Mouse (Mus musculus) gastrocnemius, adult 18-20 months (tissue): ENCODE measurements around the gene Gimd1. TPM values are rescaled to one million over a fixed set of nuclear protein-coding genes. Genes with fewer than 3 reads are reported as not detected.
A peak's percentile ranks its signal among the peaks of the same experiment; 100 is the strongest.

Experiments used
- DNase-seq: peaks from one replicate; pipeline ENCODE4 v3.0.0; 2021; ENCODE audit warnings: low spot score
- long read RNA-seq, 2 experiments: library from polyadenylated mRNA; stranded (forward); transcript quantifications; one replicate each; pipeline ENCODE4 v2.0.0; 2021
- total RNA-seq, 2 experiments: library from RNA; stranded (reverse); gene quantifications; 2 replicates each; pipeline ENCODE4 v1.2.3; 2021

The Gimd1 gene
- not detected for total RNA-seq
- long read RNA-seq, experiment 1: 0 reads
- long read RNA-seq, experiment 2: 0 reads

DNA sequence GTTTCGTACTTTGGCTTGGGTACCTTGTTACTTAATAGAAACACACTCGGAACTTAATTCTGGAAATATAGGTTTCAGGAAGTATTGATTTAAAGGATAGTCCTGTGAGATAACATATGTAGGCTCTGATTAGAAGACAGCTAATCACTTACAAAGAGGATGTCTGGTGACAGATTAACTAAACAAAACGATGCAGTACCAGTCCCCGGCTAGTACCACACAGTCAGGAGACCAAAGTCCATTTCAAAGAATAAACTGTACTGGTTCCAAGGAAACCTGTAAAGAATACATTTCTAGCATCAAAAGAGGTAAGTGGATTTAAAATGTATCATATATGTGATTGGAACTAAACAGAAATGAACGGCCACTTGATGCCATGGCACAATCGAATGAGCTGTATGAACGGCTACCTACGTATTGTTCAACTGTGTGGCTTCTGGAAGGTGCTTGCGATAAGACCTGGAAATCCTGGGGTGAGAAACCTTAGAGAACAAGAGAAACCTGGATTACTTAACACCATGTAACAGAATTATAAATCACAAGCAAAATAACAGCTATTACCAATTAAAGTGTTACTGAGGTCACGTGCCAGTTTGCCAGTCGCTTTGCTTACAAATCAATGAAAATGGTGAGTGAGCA is at the start of gene Gimd1:
TSS of gene Gimd1 (plus strand) at position 220 of the 639 bp plus-strand sequence.
- no peak for DNase-seq

DNA sequence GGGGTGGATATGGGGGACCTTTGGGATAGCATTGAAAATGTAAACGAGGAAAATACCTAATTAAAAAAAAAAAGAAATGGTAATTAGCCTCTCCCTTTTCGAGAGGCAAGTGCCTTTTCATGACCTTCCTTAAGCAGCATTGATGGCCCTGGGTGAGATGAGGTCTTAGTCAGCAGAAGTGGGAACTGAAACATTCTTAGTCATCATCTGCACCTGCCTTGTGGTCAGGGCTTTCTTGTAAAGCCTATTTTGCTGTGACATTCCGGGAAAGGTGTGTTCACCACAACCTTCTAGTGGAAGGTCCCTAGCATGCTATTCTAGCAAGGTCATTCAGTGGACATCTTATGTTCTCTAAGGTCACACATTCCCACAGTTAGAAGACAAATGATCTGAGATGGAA is 48.4 kb upstream of the Gimd1 start:
- no peak for DNase-seq

DNA sequence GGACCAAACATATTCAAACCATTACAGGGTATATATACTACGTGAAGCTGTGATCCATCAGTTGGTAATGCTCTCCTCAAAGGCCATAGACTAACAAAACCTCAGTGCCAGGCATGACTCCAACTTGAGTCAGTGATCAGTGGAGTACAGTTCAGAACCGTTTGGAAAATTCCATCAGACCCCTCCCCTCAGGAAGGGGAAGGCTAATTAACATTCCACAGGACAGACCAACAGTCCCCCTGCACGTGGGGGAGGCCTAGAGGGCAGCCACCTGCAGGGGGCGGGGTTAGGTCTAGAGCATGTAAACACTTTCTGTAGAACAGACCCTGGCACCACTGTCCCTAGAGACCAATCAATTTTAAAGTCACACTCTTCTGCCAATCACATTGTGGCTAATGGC is 47.3 kb upstream of the Gimd1 start:
- no peak for DNase-seq

DNA sequence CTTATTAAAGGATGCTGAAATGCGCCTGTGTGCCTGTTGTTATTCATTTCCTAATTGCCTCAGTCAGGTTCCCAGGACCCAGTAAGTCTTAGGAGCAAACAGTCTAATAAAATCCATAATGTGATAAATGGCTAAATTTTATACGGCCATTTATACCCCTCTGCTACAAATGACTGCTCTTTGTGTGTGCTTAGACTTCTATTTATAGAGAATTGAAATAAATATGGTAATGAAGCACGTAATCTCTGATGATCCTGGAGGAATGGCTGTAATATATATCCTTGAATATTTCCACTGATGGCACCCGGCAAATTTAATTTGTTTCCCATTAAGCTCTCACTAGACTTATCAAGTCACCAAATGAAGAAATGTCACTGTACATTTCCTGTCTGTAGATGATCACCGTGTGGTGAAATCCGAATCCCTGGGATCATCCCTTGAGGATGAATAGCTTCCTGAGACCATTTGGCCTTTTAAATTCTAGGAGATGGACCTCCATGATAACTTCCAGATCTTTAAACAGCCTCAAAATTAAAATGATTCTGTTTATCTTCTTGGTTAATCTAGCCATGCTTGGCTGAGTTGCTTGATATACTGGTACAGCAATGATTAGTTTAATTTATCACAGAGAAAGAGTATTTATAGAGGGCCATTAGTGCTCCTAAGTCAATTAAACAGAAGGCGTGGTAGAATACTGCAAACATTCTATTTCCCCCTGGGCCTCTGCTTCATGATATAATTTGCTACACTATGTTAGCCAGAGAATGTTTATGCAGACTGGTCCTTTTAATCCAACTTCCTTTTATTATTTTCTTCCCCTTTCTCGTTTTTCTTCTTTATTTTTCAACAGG is 44.3 kb upstream of the Gimd1 start:
- no peak for DNase-seq

DNA sequence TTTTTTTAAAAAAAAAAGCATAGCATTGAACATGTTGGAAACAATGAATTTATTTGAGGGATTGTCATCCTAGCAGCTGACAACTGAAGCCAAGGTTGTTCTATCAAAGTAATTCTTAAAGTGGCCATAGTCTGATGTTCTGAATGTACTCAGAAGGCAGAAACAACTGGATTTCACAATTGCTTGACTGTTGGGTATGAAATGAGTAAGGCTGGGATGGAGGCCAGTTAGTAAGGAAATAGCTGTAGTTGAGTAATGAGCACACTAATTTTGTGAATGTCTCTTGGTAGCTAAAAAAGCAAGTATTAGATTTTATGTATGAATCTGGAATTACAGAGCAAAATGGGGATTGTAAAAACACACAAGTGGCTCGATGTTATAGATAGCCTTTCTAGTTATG is 41.5 kb upstream of the Gimd1 start:
- DNase-seq: no peak

DNA sequence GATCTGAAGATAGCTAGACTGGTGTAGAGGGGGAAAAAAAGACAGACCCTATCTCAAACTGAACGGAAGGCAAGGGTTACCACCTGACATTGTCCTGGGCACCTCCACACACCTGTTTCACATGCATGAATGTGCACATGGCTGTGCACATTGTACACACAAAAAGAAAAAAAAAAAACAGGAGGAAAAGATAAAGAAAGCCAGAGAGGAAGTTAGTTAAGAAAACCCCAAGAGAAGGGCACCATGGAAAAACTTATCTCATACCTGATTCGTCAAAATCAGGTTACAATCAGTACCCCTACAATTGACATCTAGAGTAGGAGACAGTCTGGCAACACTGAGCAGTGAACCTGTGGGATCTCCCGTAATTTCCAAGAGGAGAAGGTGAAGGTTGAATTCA is 39.6 kb upstream of the Gimd1 start:
- no peak for DNase-seq

DNA sequence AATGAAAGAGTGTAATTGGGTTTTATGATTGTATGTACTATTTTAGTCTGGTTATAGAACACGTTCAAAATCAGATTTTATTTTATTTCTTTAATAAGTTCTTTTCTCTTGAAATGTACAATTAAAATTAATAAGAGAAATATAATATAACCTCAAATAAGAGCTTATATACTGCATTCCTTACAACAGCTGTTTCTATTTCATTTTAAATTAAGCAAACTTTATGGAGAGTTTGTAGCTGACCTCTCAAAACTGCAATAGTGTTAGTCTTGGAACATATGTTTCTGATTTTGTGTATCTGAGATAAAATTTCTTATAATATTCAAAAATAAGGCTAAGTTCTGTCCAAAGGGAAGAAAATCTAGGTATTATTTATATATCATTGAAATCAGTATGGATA is 39.0 kb upstream of the Gimd1 start:
- no peak for DNase-seq

DNA sequence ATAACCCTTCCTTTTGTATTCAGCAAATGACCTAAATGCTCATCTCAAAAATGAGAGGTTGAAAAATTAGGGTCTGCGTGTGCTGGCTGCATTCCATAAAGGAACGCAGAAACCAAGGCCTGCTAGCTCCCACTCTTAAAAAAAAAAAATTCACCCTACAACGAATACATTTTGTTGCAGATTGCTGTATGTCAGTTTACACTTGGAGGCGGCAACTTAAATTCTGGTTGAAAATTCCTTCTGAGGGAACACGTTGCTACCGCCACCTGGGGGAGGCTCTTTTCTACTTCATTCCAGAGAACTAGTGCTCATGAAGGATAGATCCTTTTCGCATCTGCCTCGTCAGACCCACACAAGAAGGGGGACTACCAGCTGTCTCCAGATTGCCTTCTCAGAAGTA is 879 bp upstream of the Gimd1 start:
- no peak for DNase-seq

DNA sequence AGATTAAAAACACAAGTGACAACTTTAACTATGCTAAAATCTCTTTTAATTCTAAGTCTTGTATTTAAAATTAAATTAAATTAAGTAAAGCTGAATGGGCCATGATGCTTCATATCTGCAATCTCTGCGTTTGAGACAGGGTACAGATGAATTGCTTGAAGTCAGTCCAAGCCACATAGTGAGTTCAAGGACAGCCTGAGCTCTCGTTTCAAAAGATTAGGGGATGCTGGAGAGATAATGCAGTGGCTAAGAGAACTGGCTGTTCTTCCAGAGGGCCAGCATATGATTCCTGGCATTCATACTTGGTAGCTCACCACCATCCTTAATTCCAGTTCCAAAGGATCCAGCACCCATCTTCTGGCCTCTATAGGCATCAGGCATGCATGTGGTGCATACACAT is 3.6 kb downstream of the Gimd1 start:
- DNase-seq: no peak

DNA sequence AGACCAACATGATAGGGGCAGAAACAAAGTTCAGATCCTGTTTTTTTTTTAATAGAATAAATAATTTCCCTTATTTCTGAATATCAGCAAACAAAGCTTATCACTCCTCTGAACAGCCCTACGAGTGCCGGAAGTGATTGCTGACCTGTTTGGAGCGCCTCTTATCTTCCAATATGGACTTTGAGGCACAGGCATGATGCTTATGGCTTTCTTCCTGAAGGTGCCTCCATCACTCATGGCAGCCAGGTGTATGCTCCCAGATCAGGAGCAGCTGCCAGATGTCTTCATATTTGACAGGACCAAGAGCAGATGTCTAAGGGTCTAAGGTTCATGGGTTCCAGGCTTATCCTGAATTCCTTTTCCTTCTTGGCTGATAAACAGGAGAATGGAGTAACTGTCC is 7.5 kb downstream of the Gimd1 start:
- no peak for DNase-seq

DNA sequence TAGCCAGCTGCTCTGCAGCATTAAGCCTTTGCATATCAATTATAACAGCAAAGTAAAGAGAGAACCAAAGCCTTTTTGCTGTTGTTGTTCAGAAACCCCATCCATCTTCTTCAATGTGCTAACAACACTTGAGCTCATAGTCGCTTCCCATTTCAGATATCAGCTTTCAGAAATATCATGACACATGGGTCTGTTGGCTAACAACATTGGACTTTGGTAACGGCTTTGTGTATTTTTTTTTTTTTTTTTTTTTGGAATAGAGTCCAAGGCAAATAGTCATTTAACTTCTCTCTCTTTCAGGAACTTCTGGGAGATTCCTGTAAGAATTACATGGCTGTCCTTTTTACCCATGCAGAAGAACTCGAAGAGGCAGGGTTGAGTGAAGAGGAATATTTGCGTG is 14.5 kb downstream of the Gimd1 start:
- no peak for DNase-seq

DNA sequence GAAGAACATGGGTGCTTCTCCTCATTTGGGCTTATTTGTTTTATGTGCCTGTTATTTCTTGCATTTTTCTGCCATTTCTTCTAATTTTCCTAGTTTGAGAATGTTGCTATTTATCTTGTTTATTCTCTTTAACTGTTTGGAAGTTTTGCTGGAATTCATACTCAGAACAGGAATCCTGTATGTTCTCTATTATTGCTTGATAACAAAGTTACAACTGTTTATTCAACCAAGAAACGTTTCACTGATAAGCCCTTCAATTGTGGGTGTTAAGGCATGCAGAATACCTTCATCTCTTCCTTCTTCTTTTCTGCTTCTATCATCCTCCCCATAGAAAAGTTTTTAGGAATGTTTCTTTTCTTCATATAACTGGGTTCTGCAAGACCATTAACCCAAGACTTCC is 17.2 kb downstream of the Gimd1 start:
- DNase-seq: no peak

DNA sequence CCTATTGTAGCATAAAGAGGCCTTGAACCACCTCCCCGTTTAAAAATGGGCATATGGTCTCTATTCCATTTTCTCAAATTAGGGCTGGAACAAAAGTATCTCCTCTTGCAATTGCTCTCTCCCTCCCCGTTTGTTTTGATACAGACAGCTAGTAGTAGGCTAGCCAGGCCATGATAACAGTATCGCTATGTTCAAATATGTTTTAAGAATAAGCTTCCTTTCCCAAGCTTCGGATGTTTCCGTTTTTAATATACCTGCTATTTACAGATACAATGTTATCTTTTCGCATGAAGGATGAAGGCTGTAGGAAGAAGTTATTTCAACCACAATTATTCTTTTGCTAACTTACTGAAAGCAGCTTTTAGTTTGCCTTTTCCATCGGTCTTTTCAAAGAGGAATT is 19.7 kb downstream of the Gimd1 start:
- DNase-seq: no peak

DNA sequence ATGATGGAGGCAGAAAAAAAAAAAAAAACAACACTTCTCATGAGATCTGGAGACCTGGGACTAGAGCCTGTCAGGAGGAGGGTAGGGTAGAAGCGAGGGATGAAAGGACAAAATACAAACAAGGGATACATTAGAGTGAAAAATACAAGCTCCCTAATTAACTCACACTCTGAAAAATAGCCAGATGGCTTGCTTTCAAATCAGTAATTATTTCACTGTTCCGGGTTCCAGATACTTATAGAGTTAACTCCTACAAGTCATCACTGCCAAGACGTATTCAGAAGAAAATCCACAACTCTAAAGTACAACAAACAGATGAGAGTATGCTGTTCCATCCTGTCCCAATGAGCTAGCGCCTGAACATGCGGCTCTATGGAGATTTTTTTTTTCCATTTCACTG is 20.6 kb downstream of the Gimd1 start:
- DNase-seq: no peak

DNA sequence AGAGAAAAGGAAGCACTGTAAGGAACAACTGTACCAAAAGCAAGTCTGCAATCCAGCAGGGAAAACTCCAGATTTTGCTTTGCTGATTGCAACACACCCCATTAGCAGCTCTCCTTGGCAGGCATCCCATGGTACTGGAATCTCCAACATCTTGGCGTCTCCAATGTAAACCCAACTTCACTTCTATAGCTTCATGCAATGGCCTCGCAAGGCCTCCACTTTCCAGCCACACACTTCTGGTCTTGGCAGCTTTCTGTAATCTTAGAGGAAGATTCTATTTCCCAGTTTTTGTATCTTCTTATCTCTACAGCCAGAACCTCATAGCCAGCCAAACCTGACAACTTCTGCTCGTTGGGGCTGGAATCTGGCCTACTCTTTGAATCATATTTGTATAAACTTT is 22.2 kb downstream of the Gimd1 start:
- DNase-seq: peak; percentile 29

DNA sequence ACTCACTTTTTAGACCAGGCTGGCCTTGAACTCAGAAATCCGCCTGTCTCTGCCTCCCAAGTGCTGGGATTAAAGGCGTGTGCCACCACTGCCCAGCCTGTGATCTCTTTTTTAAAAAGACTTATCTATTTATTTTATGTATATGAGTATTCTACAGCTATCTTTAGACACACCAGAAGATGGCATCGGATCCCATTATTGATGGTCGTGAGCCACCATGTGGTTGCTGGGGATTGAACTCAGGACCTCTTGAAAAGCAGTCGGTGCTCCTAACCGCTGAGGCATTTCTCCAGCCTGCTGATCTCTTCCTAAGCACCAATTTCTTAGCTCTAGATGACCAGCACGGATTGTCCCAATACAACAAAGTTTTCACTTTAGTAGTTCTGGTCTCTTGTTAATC is 24.3 kb downstream of the Gimd1 start:
- no peak for DNase-seq

DNA sequence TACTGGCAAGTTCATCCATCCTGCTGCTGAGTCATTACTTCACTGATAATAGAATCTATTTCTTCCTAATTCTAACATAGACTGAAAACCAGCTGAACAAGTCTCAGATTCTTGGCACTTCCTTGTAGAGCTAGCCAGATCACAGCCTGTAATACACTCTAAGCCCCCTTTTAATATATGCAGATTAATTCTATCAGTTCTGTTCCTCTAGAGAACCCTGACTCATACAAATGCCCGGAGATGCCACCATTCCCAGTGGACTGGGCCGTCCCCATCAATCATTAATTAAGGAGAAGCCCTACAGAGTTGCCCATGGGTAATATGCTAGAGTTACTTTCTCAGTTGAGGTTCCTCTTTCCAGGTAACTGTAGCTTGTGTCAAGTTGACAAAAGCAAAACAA is 26.3 kb downstream of the Gimd1 start:
- no peak for DNase-seq

DNA sequence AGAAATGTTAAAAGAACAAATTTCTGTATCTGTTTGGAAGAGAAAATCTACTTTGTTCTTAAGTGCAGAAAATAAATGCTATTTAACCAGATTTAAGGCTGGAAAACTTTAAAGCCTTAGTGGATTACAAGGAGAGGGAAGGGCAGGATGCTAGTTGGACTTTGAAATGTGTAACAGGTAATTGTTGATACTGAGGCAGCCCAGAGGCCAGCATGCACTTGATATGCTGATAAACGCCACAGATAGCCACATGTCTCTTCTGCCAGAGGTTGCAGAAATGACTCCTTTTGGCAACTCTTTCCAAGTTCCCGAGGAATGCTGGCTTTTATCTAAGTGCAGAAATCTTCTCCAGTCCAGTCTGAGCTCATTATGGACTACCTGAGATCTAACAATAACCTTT is 47.9 kb downstream of the Gimd1 start:
- no peak for DNase-seq

DNA sequence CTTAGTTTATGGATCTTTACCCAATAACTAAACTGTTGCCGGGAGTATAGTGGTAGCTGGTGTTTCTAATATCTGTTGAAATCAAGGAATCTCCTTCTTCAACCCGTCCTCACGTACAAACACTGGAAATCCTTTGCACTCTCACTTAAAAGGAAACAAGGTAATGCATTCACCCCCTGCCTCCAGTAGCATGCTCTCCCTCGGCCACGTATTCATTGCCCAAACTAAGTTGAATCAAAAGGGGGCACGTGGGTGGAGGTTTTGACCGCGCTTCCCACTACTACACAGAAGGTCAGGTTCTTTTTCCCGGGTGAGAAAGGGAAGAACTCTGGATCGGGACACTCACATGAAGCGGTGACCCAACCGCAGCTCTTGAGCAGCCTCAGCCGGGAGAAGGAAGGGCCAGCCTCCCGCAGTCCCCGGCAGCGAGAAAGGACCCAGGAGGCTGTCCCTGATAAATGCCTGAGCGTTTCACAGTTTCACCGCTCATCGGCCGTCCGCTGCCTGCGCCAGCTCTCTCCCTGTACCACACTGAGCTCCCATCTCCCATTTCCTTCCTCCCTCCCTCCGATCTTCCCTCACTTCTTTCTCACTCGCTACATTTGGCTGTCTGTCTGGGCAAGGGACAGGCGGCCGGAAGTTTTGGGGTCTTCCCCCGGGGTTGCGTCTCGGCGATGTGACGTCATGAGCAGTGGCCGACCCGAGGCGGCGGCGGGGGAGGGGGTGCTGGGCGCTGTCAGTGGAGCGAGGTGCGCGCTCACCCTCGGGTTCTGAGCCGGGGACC is 54.0 kb downstream of the Gimd1 start, which contains the start of gene Tbck:
TSS of gene Tbck (plus strand) at position 698 of the 784 bp plus-strand sequence.
- peak; percentile 92 for DNase-seq

DNA sequence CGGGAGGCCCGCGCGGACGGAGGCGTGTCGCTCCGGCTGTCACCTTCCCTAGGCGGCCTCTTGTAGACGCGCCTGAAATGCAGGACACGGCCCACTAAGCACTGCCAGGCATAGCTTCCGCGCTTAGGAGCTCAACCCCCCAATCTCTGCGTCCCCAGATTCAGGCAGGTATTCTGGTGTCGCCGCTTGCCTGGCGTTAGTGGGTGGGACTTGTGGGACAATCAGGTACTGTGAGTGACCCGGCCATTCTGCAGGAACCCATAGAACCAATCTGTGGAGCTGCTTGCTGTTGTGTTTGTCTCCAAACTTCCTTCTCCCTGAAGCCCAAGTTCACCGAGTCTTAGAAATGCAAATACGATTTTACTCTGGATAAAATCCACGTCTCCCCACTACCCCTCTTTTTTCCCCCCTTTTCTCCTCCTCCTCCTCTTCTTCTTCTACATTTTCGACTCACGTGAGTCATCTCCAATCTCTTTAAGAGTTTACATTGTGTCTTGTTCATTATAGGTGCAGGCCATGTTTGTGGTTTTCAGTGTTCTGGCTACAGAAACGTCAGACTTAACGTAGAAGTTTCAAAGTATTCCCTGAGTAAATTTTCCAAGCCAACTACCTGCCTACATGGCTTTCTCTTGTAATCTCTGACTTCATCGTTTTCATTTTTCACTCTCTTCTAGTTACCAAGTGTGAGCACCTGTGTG is 54.8 kb downstream of the Gimd1 start, which contains the start of gene Aimp1:
TSS of gene Aimp1 (minus strand) at position 140 of the 698 bp plus-strand sequence.
- no peak for DNase-seq
